Mouse (Mus musculus) midbrain, embryonic 14.5 days (tissue): ENCODE results near the gene Sept8. TPM values are rescaled to one million over a fixed set of nuclear protein-coding genes. Genes with fewer than 3 reads are reported as not detected.
A peak's percentile ranks its signal among the peaks of the same experiment; 100 is the strongest.

Source experiments
- ATAC-seq: fragments of 200-750 bp; cut with Nextera tagmentation; 2 replicates; pipeline ENCODE4 v1.8.0; 2017; ENCODE audit warnings: moderate number of reproducible peaks, moderate library complexity; ENCODE audit not compliant: low FRiP score, low TSS enrichment
- DNase-seq: peaks from one replicate; pipeline ENCODE4 v3.0.0-alpha.2; 2015
- H3K27ac ChIP-seq: fragments of 300-500 bp; sonication (generic); replicated peaks from 2 replicates; pipeline ENCODE4 v1.5.1; 2014; ENCODE audit warnings: mild to moderate bottlenecking, low read depth, low read length, moderate library complexity
- H3K27me3 ChIP-seq: fragments of 300-500 bp; sonication (generic); 2 replicates; pipeline ENCODE4 v1.6.1; 2014; ENCODE audit warnings: low read length, control low read depth, mixed read lengths; ENCODE audit not compliant: control insufficient read depth, insufficient read depth
- H3K36me3 ChIP-seq: fragments of 300-500 bp; sonication (generic); 2 replicates; pipeline ENCODE4 v1.6.1; 2014; ENCODE audit warnings: low read length, control low read depth; ENCODE audit not compliant: control insufficient read depth, insufficient read depth
- H3K4me1 ChIP-seq: fragments of 300-500 bp; sonication (generic); 2 replicates; pipeline ENCODE4 v1.6.1; 2014; ENCODE audit warnings: mild to moderate bottlenecking, antibody characterized with exemption, low read length, control low read depth; ENCODE audit not compliant: control insufficient read depth, insufficient read depth
- H3K4me2 ChIP-seq: fragments of 300-500 bp; sonication (generic); 2 replicates; pipeline ENCODE4 v1.6.1; 2014; ENCODE audit warnings: mild to moderate bottlenecking, low read length, moderate library complexity
- H3K4me3 ChIP-seq: fragments of 300-500 bp; sonication (generic); replicated peaks from 2 replicates; pipeline ENCODE4 v1.5.1; 2014; ENCODE audit warnings: low read depth, low read length
- H3K9ac ChIP-seq: fragments of 300-500 bp; sonication (generic); replicated peaks from 2 replicates; pipeline ENCODE4 v1.6.1; 2014; ENCODE audit warnings: mild to moderate bottlenecking, low read length, moderate library complexity
- H3K9me3 ChIP-seq: fragments of 300-500 bp; sonication (generic); 2 replicates; pipeline ENCODE4 v1.6.1; 2016; ENCODE audit warnings: low read length, control low read depth, mixed read lengths; ENCODE audit not compliant: control insufficient read depth
- WGBS: fragments of 180-500 bp; shearing (Covaris S2); extraction: QIAGEN DNeasy Blood & Tissue Kit; methylation state at CpG from one replicate; pipeline ENCODE4 v1.1.7; 2014; 5-methylcytosine and 5-hydroxymethylcytosine counted together
- polyA plus RNA-seq: library from polyadenylated mRNA; unstranded; fragments of >200 nt; fragmentation: Nextera tagmentation; extraction: Ambion mirVana; gene quantifications from 2 replicates; pipeline ENCODE4 v1.2.1, GENCODE M21; 2014

Sept8 gene
- polyA plus RNA-seq, 1 experiment from 2014 or later: 16.5 TPM

- Histone ChIP-seq H3K27me3 (no peaks in the 10 kb centered on the region; the same call in 1 of the 2 replicates), H3K4me3 (no peak overlapping the region), H3K36me3 (no peaks in the 10 kb centered on the region), H3K4me1 (no peaks in the 10 kb centered on the region), H3K9ac (no peak overlapping the region), H3K9me3 (no peaks in the 10 kb centered on the region), H3K4me2 (no peak overlapping the region), H3K27ac (no peak overlapping the region)
- ATAC-seq (no peak), DNase-seq (no peak)
- WGBS: 96% methylated on average over 8 of the region's 8 CpGs
Measured at GRCm38 (mm10) chr11:53504376-53504775, 14.7 kb upstream of the Sept8 start.

GRCm38 (mm10) chr11:53505026-53505663 lies 13.9 kb upstream of the Sept8 start:
- Histone ChIP-seq H3K9ac (no peak overlapping the region), H3K27me3 (no peaks in the 10 kb centered on the region; the same call in 1 of the 2 replicates), H3K27ac (no peak overlapping the region), H3K4me2 (no peak overlapping the region), H3K4me1 (no peaks in the 10 kb centered on the region), H3K4me3 (no peak overlapping the region), H3K9me3 (no peaks in the 10 kb centered on the region), H3K36me3 (no peaks in the 10 kb centered on the region)
- WGBS: 55% methylated on average over 5 of the region's 5 CpGs
- ATAC-seq: no peak
- peak; percentile 25 for DNase-seq

- ATAC-seq (no peak), DNase-seq (no peak)
- Histone ChIP-seq H3K9me3 (no peaks in the 10 kb centered on the region), H3K4me1 (no peaks in the 10 kb centered on the region), H3K4me3 (no peak overlapping the region), H3K27ac (no peak overlapping the region), H3K4me2 (no peak overlapping the region), H3K36me3 (no peaks in the 10 kb centered on the region), H3K27me3 (no peaks in the 10 kb centered on the region), H3K9ac (no peak overlapping the region)
- WGBS: 89% methylated on average over 9 of the region's 9 CpGs
Measured at GRCm38 (mm10) chr11:53507098-53507805, 11.8 kb upstream of the Sept8 start.

GRCm38 (mm10) chr11:53508152-53508551 lies 10.9 kb upstream of the Sept8 start:
- H3K36me3 ChIP-seq: no peaks in the 10 kb centered on the region
- no peaks in the 10 kb centered on the region for H3K9me3 ChIP-seq
- H3K4me2 ChIP-seq: no peak overlapping the region
- H3K27ac ChIP-seq: no peak overlapping the region
- WGBS: 58% methylated on average over 7 of the region's 7 CpGs
- DNase-seq (no peak), ATAC-seq (no peak)
- no peaks in the 10 kb centered on the region for H3K27me3 ChIP-seq
- H3K9ac ChIP-seq: no peak overlapping the region
- no peaks in the 10 kb centered on the region for H3K4me1 ChIP-seq
- H3K4me3 ChIP-seq: no peak overlapping the region

GRCm38 (mm10) chr11:53508591-53508990 lies 10.5 kb upstream of the Sept8 start:
- DNase-seq (no peak), ATAC-seq (no peak)
- Histone ChIP-seq H3K4me2 (no peak overlapping the region), H3K27ac (no peak overlapping the region), H3K36me3 (no peaks in the 10 kb centered on the region), H3K4me3 (no peak overlapping the region), H3K9ac (no peak overlapping the region), H3K4me1 (no peaks in the 10 kb centered on the region), H3K27me3 (no peaks in the 10 kb centered on the region), H3K9me3 (no peaks in the 10 kb centered on the region)
- 61% methylated on average over 3 of the region's 3 CpGs for WGBS

- no peak overlapping the region for H3K27ac ChIP-seq
- H3K4me3 ChIP-seq: no peak overlapping the region
- no peaks in the 10 kb centered on the region for H3K36me3 ChIP-seq
- no peak overlapping the region for H3K4me2 ChIP-seq
- ATAC-seq: no peak
- H3K27me3 ChIP-seq: no peaks in the 10 kb centered on the region
- 61% methylated on average over 5 of the region's 5 CpGs for WGBS
- DNase-seq: no peak
- H3K4me1 ChIP-seq: no peaks in the 10 kb centered on the region
- no peaks in the 10 kb centered on the region for H3K9me3 ChIP-seq
- no peak overlapping the region for H3K9ac ChIP-seq
Measured at GRCm38 (mm10) chr11:53510351-53510750, 8.7 kb upstream of the Sept8 start.

GRCm38 (mm10) chr11:53516775-53517627 lies 2.1 kb upstream of the Sept8 start:
- WGBS: 55% methylated on average over 8 of the region's 8 CpGs
- Histone ChIP-seq H3K27ac (no peak overlapping the region), H3K4me1 (peaks cover 15% of the 10 kb centered on the region), H3K9me3 (no peaks in the 10 kb centered on the region), H3K4me2 (no peak overlapping the region), H3K36me3 (no peaks in the 10 kb centered on the region), H3K4me3 (no peak overlapping the region), H3K9ac (no peak overlapping the region), H3K27me3 (0 out of 2 replicates have a peak, but pooled peaks cover 8% of the 10 kb centered on the region)
- no peak for DNase-seq
- no peak for ATAC-seq

- Histone ChIP-seq H3K4me3 (peak overlapping the region; percentile 50; the same call in 1 of the 2 replicates), H3K27ac (no peak overlapping the region; the same call in 1 of the 2 replicates), H3K9me3 (no peaks in the 10 kb centered on the region), H3K4me2 (peak overlapping the region; percentile 76; the same call in 1 of the 2 replicates), H3K4me1 (peaks cover 15% of the 10 kb centered on the region), H3K27me3 (0 out of 2 replicates have a peak, but pooled peaks cover 8% of the 10 kb centered on the region), H3K9ac (no peak overlapping the region), H3K36me3 (no peaks in the 10 kb centered on the region)
- no peak for DNase-seq
- WGBS: 55% methylated on average over 5 of the region's 5 CpGs
- no peak for ATAC-seq
Measured at GRCm38 (mm10) chr11:53518759-53519158, 298 bp upstream of the Sept8 start.
